Mouse (Mus musculus) stomach, postnatal 0 days (tissue): ENCODE results near the gene Zfp524.

Source experiments
- CTCF ChIP-seq: IDR thresholded peaks from 2 replicates; pipeline ENCODE4 v1.5.1; 2016; ENCODE audit warnings: antibody characterized with exemption, low read depth, mild to moderate bottlenecking, moderate library complexity
- EP300 ChIP-seq: optimal IDR thresholded peaks from 2 replicates; pipeline ENCODE3; 2016; ENCODE audit warnings: antibody characterized with exemption

- TF ChIP-seq CTCF = no peak
- no peak for TF ChIP-seq EP300
Observed at GRCm38 (mm10) chr7:5020685-5021084, 6.5 kb downstream of the Zfp524 start.
